Mouse (Mus musculus): Measurements from ENCODE around the gene Fgf13. TPM values are rescaled to one million over a fixed set of nuclear protein-coding genes. Genes with fewer than 3 reads are reported as not detected.

Fgf13 gene
- polyA plus RNA-seq, 1 experiment from 2014 or later, result 5.5 TPM

DNA sequence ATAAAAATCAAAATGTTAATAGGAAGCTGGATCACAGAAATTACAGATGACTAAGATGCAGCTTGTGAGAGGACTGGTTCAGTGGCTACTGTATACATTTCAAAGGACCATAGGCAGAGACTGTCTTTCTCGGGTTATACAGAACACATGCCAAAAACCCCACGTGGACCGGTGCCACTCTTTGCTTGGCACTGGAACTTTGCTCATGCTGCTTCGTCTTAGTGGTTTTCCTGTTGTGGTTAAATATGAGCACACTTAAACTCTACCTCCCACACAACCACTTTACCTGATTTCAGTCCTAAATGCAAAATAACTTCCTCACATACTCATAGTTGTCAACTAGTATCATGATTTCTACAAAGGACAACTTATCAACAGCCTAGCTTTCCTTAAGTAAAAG, 59.6 kb downstream of the Fgf13 start:
- WGBS, result 59% methylated on average over 4 of the region's 4 CpGs
- Histone ChIP-seq H3K9ac (ENCODE audit: low read depth, low read length) (no peak overlapping the region), H3K4me3 (ENCODE audit: low read depth, low read length) (no peak overlapping the region), H3K27ac (ENCODE audit: low read depth, low read length) (no peak overlapping the region), H3K4me1 (replicated peaks; ENCODE audit: control insufficient read depth, insufficient read depth, low read length) (no peaks in the 10 kb centered on the region), H3K36me3 (ENCODE audit: control insufficient read depth, insufficient read depth, low read length) (no peaks in the 10 kb centered on the region), H3K4me2 (no peak overlapping the region), H3K9me3 (ENCODE audit: control insufficient read depth, low read length) (no peaks in the 10 kb centered on the region), H3K27me3 (replicated peaks; ENCODE audit: control insufficient read depth, insufficient read depth, low read length) (no peaks in the 10 kb centered on the region)
- DNase-seq (ENCODE audit: low spot score) (no peak), ATAC-seq (replicated peaks; ENCODE audit: low FRiP score) (no peak)

- Histone ChIP-seq H3K4me1 (replicated peaks; ENCODE audit: control insufficient read depth, insufficient read depth, low read length) (no peaks in the 10 kb centered on the region), H3K36me3 (ENCODE audit: control insufficient read depth, insufficient read depth, low read length) (no peaks in the 10 kb centered on the region), H3K9ac (ENCODE audit: low read depth, low read length) (no peak overlapping the region), H3K27ac (ENCODE audit: low read depth, low read length) (no peak overlapping the region), H3K9me3 (ENCODE audit: control insufficient read depth, low read length) (no peaks in the 10 kb centered on the region), H3K27me3 (replicated peaks; ENCODE audit: control insufficient read depth, insufficient read depth, low read length) (no peaks in the 10 kb centered on the region), H3K4me3 (ENCODE audit: low read depth, low read length) (no peak overlapping the region), H3K4me2 (no peak overlapping the region)
- ATAC-seq (replicated peaks; ENCODE audit: low FRiP score) (no peak), DNase-seq (ENCODE audit: low spot score) (no peak)
- WGBS, result 28% methylated on average over 1 of the region's 1 CpGs
Observed at GRCm38 (mm10) chrX:59493388-59493787, 74.5 kb downstream of the Fgf13 start.

- Histone ChIP-seq H3K4me3 (ENCODE audit: low read depth, low read length) (no peak overlapping the region), H3K9ac (ENCODE audit: low read depth, low read length) (no peak overlapping the region), H3K27me3 (replicated peaks; ENCODE audit: control insufficient read depth, insufficient read depth, low read length) (no peaks in the 10 kb centered on the region), H3K4me1 (replicated peaks; ENCODE audit: control insufficient read depth, insufficient read depth, low read length) (no peaks in the 10 kb centered on the region), H3K4me2 (no peak overlapping the region), H3K27ac (ENCODE audit: low read depth, low read length) (no peak overlapping the region), H3K9me3 (ENCODE audit: control insufficient read depth, low read length) (no peaks in the 10 kb centered on the region), H3K36me3 (ENCODE audit: control insufficient read depth, insufficient read depth, low read length) (no peaks in the 10 kb centered on the region)
- WGBS, result 57% methylated on average over 2 of the region's 2 CpGs
- ATAC-seq (replicated peaks; ENCODE audit: low FRiP score), result no peak
- no peak for DNase-seq (ENCODE audit: low spot score)
Observed at GRCm38 (mm10) chrX:59485426-59485825, 82.4 kb downstream of the Fgf13 start.

DNA sequence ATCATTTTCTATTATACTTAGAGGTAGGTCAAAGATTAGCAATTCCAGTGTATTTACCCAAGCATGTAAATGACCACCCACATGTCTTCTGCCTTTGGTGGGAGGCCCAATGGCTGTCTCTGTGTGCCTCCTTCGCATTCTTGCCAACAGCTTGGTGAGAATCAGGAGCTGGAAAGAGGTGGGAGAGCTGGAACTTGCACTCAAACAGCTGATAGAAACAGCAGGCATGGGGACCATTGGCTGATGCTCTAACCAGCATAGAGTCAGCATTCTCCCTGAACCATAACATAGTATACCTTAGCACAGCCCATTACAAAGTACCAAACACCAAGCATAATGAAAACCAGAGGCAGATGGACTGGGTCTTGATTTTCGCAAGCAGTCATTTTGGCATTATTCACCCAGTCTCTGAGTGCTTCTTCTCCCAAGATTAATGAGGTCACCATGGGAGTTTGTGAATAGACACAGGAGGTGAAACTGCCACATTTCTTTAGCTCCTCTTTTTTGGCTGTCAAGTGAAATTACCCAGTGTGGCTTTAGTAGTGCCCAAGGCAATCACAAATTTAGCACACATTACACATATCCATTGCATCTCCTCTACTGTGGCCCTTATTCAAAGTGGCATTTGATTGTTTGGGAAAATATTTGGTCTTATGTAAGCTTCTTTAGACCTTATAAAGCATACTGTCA, 165.1 kb downstream of the Fgf13 start:
- H3K27ac ChIP-seq (ENCODE audit: low read depth, low read length), result no peak overlapping the region
- no peaks in the 10 kb centered on the region for H3K9me3 ChIP-seq (ENCODE audit: control insufficient read depth, low read length)
- ATAC-seq (replicated peaks; ENCODE audit: low FRiP score), result no peak
- no peak for DNase-seq (ENCODE audit: low spot score)
- H3K4me1 ChIP-seq (replicated peaks; ENCODE audit: control insufficient read depth, insufficient read depth, low read length), result no peaks in the 10 kb centered on the region
- H3K27me3 ChIP-seq (replicated peaks; ENCODE audit: control insufficient read depth, insufficient read depth, low read length), result no peaks in the 10 kb centered on the region
- WGBS, result 80% methylated on average over 2 of the region's 2 CpGs
- H3K36me3 ChIP-seq (ENCODE audit: control insufficient read depth, insufficient read depth, low read length), result no peaks in the 10 kb centered on the region
- H3K4me3 ChIP-seq (ENCODE audit: low read depth, low read length), result no peak overlapping the region
- H3K9ac ChIP-seq (ENCODE audit: low read depth, low read length), result no peak overlapping the region
- H3K4me2 ChIP-seq, result no peak overlapping the region

- Histone ChIP-seq H3K27ac (ENCODE audit: low read depth, low read length) (no peak overlapping the region), H3K9ac (ENCODE audit: low read depth, low read length) (no peak overlapping the region), H3K4me1 (replicated peaks; ENCODE audit: control insufficient read depth, insufficient read depth, low read length) (no peaks in the 10 kb centered on the region), H3K4me2 (no peak overlapping the region), H3K36me3 (ENCODE audit: control insufficient read depth, insufficient read depth, low read length) (no peaks in the 10 kb centered on the region), H3K27me3 (replicated peaks; ENCODE audit: control insufficient read depth, insufficient read depth, low read length) (no peaks in the 10 kb centered on the region), H3K9me3 (ENCODE audit: control insufficient read depth, low read length) (no peaks in the 10 kb centered on the region), H3K4me3 (ENCODE audit: low read depth, low read length) (no peak overlapping the region)
- no peak for DNase-seq (ENCODE audit: low spot score)
- WGBS, result 81% methylated on average over 3 of the region's 3 CpGs
- ATAC-seq (replicated peaks; ENCODE audit: low FRiP score), result no peak
Observed at GRCm38 (mm10) chrX:59290916-59291411, 276.9 kb downstream of the Fgf13 start.

GRCm38 (mm10) chrX:59251576-59251975, 316.3 kb downstream of the Fgf13 start:
- Histone ChIP-seq H3K36me3 (ENCODE audit: control insufficient read depth, insufficient read depth, low read length) (no peaks in the 10 kb centered on the region), H3K4me3 (ENCODE audit: low read depth, low read length) (no peak overlapping the region), H3K4me2 (no peak overlapping the region), H3K4me1 (replicated peaks; ENCODE audit: control insufficient read depth, insufficient read depth, low read length) (no peaks in the 10 kb centered on the region), H3K27me3 (replicated peaks; ENCODE audit: control insufficient read depth, insufficient read depth, low read length) (no peaks in the 10 kb centered on the region), H3K9ac (ENCODE audit: low read depth, low read length) (no peak overlapping the region), H3K9me3 (ENCODE audit: control insufficient read depth, low read length) (no peaks in the 10 kb centered on the region), H3K27ac (ENCODE audit: low read depth, low read length) (no peak overlapping the region)
- DNase-seq (ENCODE audit: low spot score) (no peak), ATAC-seq (replicated peaks; ENCODE audit: low FRiP score) (no peak)

GRCm38 (mm10) chrX:59243752-59244151, 324.1 kb downstream of the Fgf13 start:
- no peaks in the 10 kb centered on the region for H3K4me1 ChIP-seq (replicated peaks; ENCODE audit: control insufficient read depth, insufficient read depth, low read length)
- no peak overlapping the region for H3K4me2 ChIP-seq
- H3K4me3 ChIP-seq (ENCODE audit: low read depth, low read length), result no peak overlapping the region
- ATAC-seq (replicated peaks; ENCODE audit: low FRiP score), result no peak
- no peak for DNase-seq (ENCODE audit: low spot score)
- no peaks in the 10 kb centered on the region for H3K27me3 ChIP-seq (replicated peaks; ENCODE audit: control insufficient read depth, insufficient read depth, low read length)
- no peak overlapping the region for H3K27ac ChIP-seq (ENCODE audit: low read depth, low read length)
- no peaks in the 10 kb centered on the region for H3K9me3 ChIP-seq (ENCODE audit: control insufficient read depth, low read length)
- H3K9ac ChIP-seq (ENCODE audit: low read depth, low read length), result no peak overlapping the region
- no peaks in the 10 kb centered on the region for H3K36me3 ChIP-seq (ENCODE audit: control insufficient read depth, insufficient read depth, low read length)
- WGBS, result 66% methylated on average over 3 of the region's 3 CpGs

GRCm38 (mm10) chrX:59243176-59243575, 324.7 kb downstream of the Fgf13 start:
- no peak overlapping the region for H3K27ac ChIP-seq (ENCODE audit: low read depth, low read length)
- no peaks in the 10 kb centered on the region for H3K27me3 ChIP-seq (replicated peaks; ENCODE audit: control insufficient read depth, insufficient read depth, low read length)
- H3K36me3 ChIP-seq (ENCODE audit: control insufficient read depth, insufficient read depth, low read length), result no peaks in the 10 kb centered on the region
- no peak overlapping the region for H3K4me2 ChIP-seq
- DNase-seq (ENCODE audit: low spot score) (no peak), ATAC-seq (replicated peaks; ENCODE audit: low FRiP score) (no peak)
- no peak overlapping the region for H3K9ac ChIP-seq (ENCODE audit: low read depth, low read length)
- H3K4me3 ChIP-seq (ENCODE audit: low read depth, low read length), result no peak overlapping the region
- no peaks in the 10 kb centered on the region for H3K4me1 ChIP-seq (replicated peaks; ENCODE audit: control insufficient read depth, insufficient read depth, low read length)
- H3K9me3 ChIP-seq (ENCODE audit: control insufficient read depth, low read length), result no peaks in the 10 kb centered on the region
- WGBS, result 85% methylated on average over 3 of the region's 3 CpGs

GRCm38 (mm10) chrX:59241460-59241747, 326.5 kb downstream of the Fgf13 start:
- no peaks in the 10 kb centered on the region for H3K4me1 ChIP-seq (replicated peaks; ENCODE audit: control insufficient read depth, insufficient read depth, low read length)
- DNase-seq (ENCODE audit: low spot score), result no peak

More at GRCm38 (mm10) chrX:59241460-59241747, 326.5 kb downstream of the Fgf13 start:
- no peak overlapping the region for H3K27ac ChIP-seq (ENCODE audit: low read depth, low read length)
- no peak overlapping the region for H3K4me3 ChIP-seq (ENCODE audit: low read depth, low read length)
- no peak overlapping the region for H3K9ac ChIP-seq (ENCODE audit: low read depth, low read length)
- no peaks in the 10 kb centered on the region for H3K36me3 ChIP-seq (ENCODE audit: control insufficient read depth, insufficient read depth, low read length)
- no peak overlapping the region for H3K4me2 ChIP-seq
- no peaks in the 10 kb centered on the region for H3K27me3 ChIP-seq (replicated peaks; ENCODE audit: control insufficient read depth, insufficient read depth, low read length)
- no peaks in the 10 kb centered on the region for H3K9me3 ChIP-seq (ENCODE audit: control insufficient read depth, low read length)
- ATAC-seq (replicated peaks; ENCODE audit: low FRiP score), result no peak
